Mouse (Mus musculus) left cerebral cortex, adult 9 months (tissue): ENCODE measurements at regions not wholly inside any gene's neighbourhood (a gene's known extent, or its start where the extent isn't known, plus 50 kb on each side); places are given as distances from the start of the nearest gene placed in this dataset.

ENCODE experiments used
- DNase-seq, 2 experiments: peaks; one replicate each; pipeline ENCODE4 v3.0.0; 2022; ENCODE audit warnings: low spot score in 2 of 2

GRCm38 (mm10) chr3:130887540-130888312 lies 157.5 kb upstream of the Rpl34 start:
- DNase-seq, result no peak

DNA sequence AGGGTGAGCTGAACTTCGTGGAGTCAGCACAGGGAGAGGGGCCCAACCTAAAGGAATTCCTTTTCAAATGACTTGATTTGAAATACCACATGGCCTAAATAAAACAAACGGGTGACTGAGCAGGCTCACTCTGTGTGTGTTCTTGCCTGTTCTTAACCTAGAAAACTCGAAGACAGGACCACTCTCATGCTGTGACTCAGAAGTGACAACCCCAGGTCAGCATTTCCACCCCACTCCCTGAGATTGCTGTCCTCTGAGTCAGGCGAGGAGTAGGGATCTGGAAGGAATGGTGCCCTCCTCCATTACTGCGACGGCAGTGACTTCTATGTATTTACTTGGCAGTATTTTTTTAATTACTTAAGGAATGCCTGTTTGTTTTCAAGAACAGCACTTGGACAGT lies 155.8 kb upstream of the Rpl34 start:
- no peak for DNase-seq

DNA sequence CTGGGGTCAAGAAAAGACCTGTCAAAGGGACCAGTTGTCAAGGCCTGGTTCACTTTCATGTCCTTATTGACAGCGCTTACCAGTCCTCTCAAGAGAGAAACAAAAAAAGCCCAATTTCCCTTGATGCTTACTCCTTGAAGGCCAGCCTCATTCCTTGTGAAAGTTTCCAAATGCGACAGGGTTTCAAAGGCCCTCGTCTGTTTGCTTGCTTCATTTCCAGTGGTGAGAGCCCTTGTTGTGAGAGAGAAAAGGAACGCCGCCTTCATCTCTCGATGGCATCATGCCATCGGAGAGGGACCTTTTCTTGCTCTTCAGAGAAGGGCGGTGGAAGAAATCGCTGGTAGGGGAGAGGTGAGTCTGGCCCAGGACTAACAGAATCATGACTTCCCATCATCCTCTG lies 154.2 kb upstream of the Rpl34 start:
- DNase-seq, result no peak

DNA sequence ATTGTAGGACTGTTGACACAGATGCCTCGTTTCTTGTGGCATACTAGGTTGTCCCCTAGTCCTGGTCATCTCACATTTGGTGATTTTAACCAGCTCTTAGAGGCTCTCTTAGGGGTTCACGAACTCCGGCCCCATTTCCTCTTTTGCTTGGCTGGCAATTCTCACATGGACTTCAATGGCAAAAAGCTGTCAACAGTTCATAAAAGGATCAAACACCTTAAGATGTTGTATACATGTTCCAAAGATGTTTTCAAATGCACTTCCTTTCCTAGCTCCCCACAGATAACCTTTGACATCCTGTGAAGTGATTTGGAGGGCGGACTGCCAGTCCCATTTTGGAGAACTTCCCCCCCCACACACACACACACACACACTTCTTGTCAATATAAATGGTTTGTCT lies 153.7 kb upstream of the Rpl34 start:
- no peak for DNase-seq

GRCm38 (mm10) chr3:130883319-130883718 lies 153.1 kb upstream of the Rpl34 start:
- no peak for DNase-seq

- no peak for DNase-seq
Measured at GRCm38 (mm10) chr3:130880482-130880881, 150.3 kb upstream of the Rpl34 start.

- no peak for DNase-seq
Measured at GRCm38 (mm10) chr3:130879463-130879862, 149.3 kb upstream of the Rpl34 start.

GRCm38 (mm10) chr3:130878834-130879233 lies 148.6 kb upstream of the Rpl34 start:
- no peak for DNase-seq

- DNase-seq, result no peak
Measured at GRCm38 (mm10) chr3:130877981-130878380, 147.8 kb upstream of the Rpl34 start.

GRCm38 (mm10) chr3:130873745-130874144 lies 143.5 kb upstream of the Rpl34 start:
- DNase-seq, result peak; percentile 7 to 24

DNA sequence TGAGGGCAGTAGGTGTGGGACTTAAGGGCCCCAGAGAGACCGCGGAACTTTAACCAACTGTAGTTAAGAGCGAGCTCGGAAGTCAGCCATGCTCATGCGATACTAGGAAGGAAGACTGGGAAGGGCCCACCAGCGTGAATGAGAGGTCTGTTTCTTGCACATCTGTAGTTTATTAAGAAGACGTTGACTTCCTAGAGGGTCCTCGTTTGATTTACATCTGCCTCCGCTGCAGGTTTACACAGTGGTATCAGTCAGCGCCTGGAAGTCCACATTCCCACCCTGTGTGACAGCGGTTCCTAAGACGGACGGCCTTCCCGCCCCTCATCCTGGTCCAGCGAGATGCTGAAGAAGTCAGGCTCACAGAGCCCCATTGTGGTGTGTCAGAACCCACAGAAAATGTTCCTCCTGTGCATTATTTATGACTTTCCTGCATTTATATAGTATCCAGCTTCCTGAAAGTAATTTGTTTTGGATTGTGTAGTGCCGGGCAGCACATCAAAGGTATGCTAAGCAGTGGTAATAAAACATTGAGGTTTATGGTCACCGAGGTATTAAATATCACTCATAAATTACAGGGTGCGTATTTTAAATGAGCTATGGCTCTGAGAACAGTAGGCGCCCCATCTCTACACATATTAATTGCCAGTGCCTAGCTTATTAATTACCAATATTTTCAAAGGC lies 136.9 kb upstream of the Rpl34 start:
- no peak for DNase-seq

DNA sequence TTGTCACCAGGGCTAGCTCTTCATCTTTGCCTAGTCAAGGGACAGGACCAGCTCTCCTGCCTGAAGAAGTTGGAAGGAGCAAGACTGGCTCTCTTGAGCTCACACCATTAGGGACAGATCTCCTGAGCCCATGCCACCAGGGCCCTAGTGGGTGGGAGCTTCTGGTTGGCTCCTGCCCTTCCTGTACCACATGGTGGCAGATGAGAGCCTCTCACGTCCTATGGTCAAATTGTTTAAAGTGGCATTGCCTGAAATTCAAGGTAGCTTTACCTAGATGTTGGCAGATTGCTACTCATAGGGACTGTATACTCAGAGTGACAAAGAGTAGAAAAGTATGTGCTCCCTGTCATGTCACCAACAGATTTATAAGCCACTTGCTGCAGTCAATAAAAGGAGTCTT lies 134.6 kb upstream of the Rpl34 start:
- no peak for DNase-seq

DNA sequence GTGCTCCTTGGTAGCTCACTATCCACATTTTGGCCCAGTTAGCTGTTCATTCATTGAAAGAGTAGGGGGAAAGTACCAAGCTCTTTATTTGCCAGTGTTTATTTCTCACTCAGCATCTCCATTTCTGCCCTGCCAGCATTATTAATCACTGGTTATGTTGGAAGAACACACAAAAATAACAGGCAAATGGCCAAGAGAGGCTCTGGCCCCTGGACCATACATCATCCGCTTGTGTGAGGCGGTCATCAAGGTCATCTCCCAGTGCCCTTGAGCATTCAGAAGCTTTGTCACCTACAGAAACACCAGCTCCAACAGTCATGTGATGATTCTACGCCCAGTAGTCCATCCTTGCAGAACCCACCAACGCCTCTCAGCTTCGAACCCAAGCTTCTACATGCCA lies 133.2 kb upstream of the Rpl34 start:
- no peak for DNase-seq

DNA sequence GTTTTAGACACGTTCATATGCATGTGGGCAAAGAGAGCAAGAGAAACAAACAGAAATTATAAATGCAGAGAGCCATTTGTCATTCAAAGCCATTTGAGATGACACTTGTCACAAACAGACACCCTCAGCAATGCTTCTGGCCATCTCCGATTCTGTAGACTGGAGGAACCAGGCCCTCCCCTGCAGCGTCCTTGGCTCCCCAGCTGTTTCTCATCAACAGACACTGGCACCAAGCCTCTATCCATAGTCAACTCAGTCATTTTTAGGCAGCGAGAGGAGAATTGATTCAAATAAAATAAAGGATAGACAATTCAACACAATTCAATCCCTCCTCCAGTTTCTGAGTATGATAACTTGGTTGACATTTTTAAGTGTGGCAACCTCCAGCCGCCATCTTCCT lies 130.1 kb upstream of the Rpl34 start:
- no peak for DNase-seq

DNA sequence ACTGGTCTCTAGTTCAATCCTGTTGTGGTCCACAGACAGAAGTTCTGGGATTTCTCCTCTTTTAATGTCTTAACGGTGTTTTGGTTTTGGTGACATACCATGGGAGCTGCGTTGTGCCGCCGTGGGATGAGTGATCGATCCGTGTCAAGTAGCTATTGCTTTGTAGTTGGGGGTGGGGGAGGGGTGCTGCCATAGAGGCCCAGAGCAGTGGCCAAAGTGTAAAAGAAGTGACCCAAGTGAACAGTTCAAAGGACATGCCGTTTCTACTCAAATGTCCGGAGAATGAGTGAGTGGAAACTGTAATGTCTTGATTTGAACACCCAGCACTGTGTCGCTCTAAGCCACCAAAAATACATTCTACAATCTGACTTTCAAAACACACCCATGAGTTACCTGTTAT lies 123.7 kb upstream of the Rpl34 start:
- no peak for DNase-seq

- DNase-seq, result no peak
Measured at GRCm38 (mm10) chr3:130850766-130851308, 120.6 kb upstream of the Rpl34 start.

DNA sequence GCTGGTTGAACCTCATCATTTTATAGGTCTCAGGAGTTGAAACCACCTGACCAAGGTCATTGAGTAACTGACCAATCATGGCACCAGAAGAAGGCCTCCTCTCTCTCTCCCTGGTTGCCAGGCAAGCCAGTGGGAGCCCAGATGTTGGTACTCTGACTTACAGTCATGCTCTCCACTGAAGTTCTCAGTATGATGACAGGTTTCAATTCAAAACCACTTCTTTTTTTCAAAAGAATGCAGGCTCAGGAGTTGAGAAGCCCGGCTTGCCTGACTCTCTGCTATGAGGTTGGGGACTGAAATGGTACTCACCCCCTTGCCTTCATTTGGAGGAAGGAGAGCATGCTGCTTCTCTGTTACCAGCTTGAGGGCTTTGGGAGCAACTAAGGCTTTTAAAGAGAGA lies 111.6 kb upstream of the Rpl34 start:
- no peak for DNase-seq

DNA sequence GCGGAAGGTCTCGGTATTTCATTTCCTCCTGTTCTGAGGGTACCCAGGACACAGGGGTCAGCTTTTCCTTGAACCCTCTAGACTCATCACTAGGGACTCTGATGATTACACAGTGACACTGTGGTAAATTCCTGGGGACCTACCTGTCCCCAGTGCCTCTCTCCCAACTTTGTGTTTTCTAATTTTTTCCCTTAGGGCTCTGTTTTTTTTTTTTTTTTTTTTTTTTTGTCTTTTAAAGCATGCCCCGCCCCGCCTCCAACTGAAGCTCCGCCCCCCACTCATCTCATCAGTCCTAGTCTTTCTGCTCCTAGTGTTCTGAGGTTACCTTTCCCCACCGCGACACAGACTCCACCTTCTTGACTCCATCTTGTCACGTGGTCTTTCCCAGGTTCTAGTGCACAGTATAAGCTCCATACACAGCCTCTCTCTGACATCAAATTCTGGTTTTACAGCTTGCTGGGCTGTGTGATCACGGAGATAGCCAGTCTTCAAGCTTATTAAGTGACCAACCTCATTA lies 109.8 kb upstream of the Rpl34 start:
- DNase-seq, result no peak

GRCm38 (mm10) chr3:130838626-130839422 lies 108.6 kb upstream of the Rpl34 start:
- no peak for DNase-seq

GRCm38 (mm10) chr3:130833722-130834121 lies 103.5 kb upstream of the Rpl34 start:
- no peak for DNase-seq

- DNase-seq, result no peak
Measured at GRCm38 (mm10) chr3:130833082-130833481, 102.9 kb upstream of the Rpl34 start.

DNA sequence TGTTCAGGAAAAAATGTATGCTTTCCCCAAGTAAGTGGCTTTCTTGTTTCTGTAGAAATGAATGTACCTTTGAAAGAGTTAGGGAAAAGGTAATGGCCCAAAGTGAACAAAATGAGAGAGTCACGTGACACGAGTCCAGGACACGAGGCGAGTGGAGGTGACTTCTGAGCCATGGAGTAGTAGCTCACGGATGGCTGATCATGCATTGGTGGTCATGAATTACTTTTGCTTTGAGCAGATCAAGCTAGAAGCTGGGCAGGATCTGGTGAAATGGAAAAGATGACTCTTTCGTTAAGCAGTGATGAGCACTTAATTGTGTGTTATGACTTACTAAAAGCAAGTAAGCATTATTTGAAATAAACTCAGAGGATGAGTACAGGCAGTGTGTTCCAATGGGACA lies 101.6 kb upstream of the Rpl34 start:
- no peak for DNase-seq
